Mouse (Mus musculus): ENCODE data around the gene Ccdc92.

GRCm38 (mm10) chr5:124848994-124849393 is 13.2 kb downstream of the Ccdc92 start:
- TF ChIP-seq CTCF (IDR thresholded peaks at IDR 0.05; ENCODE audit: insufficient read depth, low read length) (no peak), POLR2A (IDR thresholded peaks at IDR 0.05; ENCODE audit: borderline replicate concordance, extremely low read depth, low read depth, low read length) (no peak)

Measured in lung, adult 2 months (tissue).